Mouse (Mus musculus) megakaryocyte progenitor cell, adult 5-6 weeks (primary cell): Measurements from ENCODE around the gene Scd4. TPM values are rescaled to one million over a fixed set of nuclear protein-coding genes. Genes with fewer than 3 reads are reported as not detected.
"Not testable (repeated sequence)": the region's sequence is repeated elsewhere in the genome, so short reads cannot be mapped to it uniquely, and the experiment has no call there.

Experiments used
- ATAC-seq: replicated peaks from 2 replicates; pipeline ENCODE4 v1.8.0; 2016; ENCODE audit warnings: mild to moderate bottlenecking, moderate TSS enrichment, inconsistent platforms; ENCODE audit not compliant: poor library complexity
- total RNA-seq, 2 experiments: library from RNA; stranded (forward) in 1 of 2; stranded (reverse) in 1 of 2; fragments of 157-497, 149-512 nt in 1 of 2; fragments of 200-1000 nt in 1 of 2; gene quantifications; 2 replicates each; pipeline versions ENCODE4 v1.2.3 to v1.2.4; 2015 to 2017

Gene Scd4
- total RNA-seq, 2 experiments from 2014 or later = 0.35 TPM; not detected in 1

DNA sequence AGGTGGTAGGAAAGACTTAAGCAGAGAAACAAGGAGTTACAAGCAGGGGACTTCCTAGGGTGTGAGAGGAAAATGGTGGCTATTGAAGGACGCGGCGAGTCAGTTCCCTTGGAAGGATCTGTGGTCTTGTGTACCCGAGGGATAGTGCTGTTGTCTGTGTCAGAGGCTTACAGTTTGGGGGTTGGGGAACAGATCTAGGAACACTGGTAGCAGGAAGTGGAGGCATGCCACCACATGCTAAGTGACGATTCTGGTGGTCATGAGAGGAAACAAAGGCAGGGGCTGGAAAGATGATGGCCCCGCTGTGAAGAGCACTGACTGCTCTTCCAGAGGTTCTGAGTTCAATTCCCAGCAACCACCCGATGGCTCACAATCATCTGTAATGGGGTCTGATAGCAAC, 32.4 kb upstream of the Scd4 start:
- no peak for ATAC-seq

- 0 out of 2 replicates have a peak, but pooled peaks have one; percentile 5 for ATAC-seq
These were observed 31.7 kb upstream of the Scd4 start for GRCm38 (mm10) chr19:44301176-44301575.

GRCm38 (mm10) chr19:44301671-44302305, 31.1 kb upstream of the Scd4 start:
- ATAC-seq = peak; percentile 43

GRCm38 (mm10) chr19:44302901-44303300, 30.0 kb upstream of the Scd4 start:
- no peak for ATAC-seq

DNA sequence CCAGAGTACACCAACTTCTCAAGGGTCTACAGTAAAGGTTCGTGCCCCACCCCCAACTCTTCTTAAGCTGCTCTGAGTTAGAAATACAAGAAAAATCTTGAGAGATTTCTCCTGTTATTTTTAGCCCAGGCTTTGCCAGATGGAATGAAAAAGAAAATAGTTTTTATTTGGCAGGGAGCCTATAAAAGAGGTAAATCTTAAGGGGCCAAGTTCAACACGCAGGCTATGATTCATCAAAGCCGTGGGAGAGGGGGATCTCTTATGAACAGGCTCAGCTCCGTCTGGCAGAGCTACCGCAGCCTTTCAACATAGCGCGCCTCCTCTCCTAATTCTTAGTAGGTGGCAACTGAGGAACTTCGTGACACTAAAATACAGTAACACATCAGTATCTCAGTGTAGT, 29.4 kb upstream of the Scd4 start:
- no peak for ATAC-seq

GRCm38 (mm10) chr19:44304419-44304818, 28.5 kb upstream of the Scd4 start:
- ATAC-seq = no peak

GRCm38 (mm10) chr19:44304851-44305510, 27.9 kb upstream of the Scd4 start:
- no peak for ATAC-seq

DNA sequence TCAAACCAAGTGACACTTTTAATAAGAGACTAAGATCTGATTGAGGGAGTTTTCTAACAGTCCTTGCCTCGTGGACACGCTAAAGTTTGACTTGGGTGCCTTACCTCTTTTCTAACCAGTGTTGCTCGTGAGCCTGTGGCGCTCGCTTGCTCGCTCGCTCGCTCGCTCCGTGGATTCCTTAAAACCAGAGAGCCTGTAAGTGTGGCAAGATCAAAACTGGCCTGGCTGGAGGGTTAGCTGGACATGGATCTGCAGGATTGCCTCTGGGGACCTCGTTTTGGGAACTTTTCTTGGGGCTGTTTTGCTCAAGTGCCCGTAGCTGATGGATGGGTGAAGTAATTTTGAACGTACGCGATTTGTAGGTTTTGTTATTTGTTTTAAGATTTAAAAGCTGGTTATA, 27.2 kb upstream of the Scd4 start:
- ATAC-seq = no peak

- no peak for ATAC-seq
These were observed 26.7 kb upstream of the Scd4 start for GRCm38 (mm10) chr19:44306171-44306570.

- ATAC-seq = no peak
These were observed 25.6 kb upstream of the Scd4 start for GRCm38 (mm10) chr19:44307101-44307914.

DNA sequence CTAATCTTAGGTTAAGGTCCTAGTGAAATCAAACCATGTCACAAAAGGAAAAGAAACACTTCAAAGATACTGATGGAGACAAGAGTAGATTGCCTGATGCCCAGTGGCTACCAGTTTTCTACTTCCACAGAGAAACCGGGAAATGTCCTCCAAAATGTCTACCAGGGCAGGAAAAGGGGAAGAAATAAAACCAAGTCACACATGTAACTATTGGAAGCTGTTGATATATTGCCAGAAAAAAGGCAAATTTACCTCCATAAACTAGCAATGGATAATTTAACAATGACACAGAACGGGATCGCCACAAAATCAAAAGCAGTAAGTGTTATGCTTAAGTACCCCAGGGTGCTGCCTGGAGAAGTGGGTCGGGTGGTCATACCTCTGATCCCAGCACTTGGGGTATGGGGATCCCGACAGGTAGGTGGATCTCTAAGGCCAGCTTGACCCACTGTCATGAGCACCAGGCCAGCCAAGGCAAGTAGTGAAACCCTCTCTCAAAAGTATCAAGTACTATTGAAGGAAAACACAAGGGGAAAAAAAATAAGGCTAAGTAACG, 24.9 kb upstream of the Scd4 start:
- ATAC-seq = no peak

- no peak for ATAC-seq
These were observed 24.2 kb upstream of the Scd4 start for GRCm38 (mm10) chr19:44308611-44309246.

GRCm38 (mm10) chr19:44309351-44310154, 23.3 kb upstream of the Scd4 start:
- ATAC-seq = no peak

- ATAC-seq = not testable (repeated sequence)
These were observed 22.7 kb upstream of the Scd4 start for GRCm38 (mm10) chr19:44310155-44310575.

- ATAC-seq = no peak
These were observed 22.1 kb upstream of the Scd4 start for GRCm38 (mm10) chr19:44310814-44311213.

GRCm38 (mm10) chr19:44311306-44312006, 21.4 kb upstream of the Scd4 start:
- no peak for ATAC-seq

GRCm38 (mm10) chr19:44312007-44312360, 20.9 kb upstream of the Scd4 start:
- no peak for ATAC-seq

GRCm38 (mm10) chr19:44313066-44313465, 19.8 kb upstream of the Scd4 start:
- no peak for ATAC-seq

DNA sequence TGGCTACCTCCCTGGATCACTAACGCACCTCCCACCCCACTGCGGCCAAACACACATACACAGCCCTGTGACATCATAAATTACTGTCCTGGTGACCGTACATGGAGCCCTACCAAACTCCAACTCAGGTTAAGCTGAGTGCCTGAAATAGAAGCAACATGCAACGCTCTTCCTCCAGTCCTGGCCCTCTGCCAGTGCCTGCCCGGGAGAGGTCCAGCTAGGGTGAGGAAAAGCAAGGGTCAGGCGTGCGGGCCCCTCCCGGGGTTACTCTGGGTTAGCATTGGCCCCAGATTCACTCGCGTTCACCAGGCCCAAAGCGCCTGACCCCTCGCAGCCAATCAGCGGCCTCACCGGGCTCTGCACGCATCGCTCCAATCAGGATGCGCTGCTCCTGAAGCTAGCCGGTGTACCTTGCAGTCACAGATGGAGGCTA, 18.5 kb upstream of the Scd4 start:
- ATAC-seq = peak; percentile 92
